Mouse (Mus musculus): ENCODE measurements around the gene H2al1b. TPM values are rescaled to one million over a fixed set of nuclear protein-coding genes. Genes with fewer than 3 reads are reported as not detected.

H2al1b gene
- polyA plus RNA-seq, 1 experiment from 2014 or later: not detected

Other genes with a start within 250 kb of the H2al1b start
- not detected in 2 replicates for gene H2al1a, start 3.2 kb upstream of the H2al1b start, polyA plus RNA-seq (2016; fragmentation: Nextera tagmentation; extraction: Ambion mirVana)
- not detected in 2 replicates for gene H2al1c, start 3.2 kb downstream of the H2al1b start, polyA plus RNA-seq (2016; fragmentation: Nextera tagmentation; extraction: Ambion mirVana)
- not detected in 2 replicates for gene H2al1d, start 6.4 kb downstream of the H2al1b start, polyA plus RNA-seq (2016; fragmentation: Nextera tagmentation; extraction: Ambion mirVana)
- gene H2al1e, start 9.5 kb downstream of the H2al1b start, polyA plus RNA-seq (2016; fragmentation: Nextera tagmentation; extraction: Ambion mirVana): not detected in 2 replicates
- not detected in 2 replicates for gene H2al1f, start 12.7 kb downstream of the H2al1b start, polyA plus RNA-seq (2016; fragmentation: Nextera tagmentation; extraction: Ambion mirVana)
- not detected in 2 replicates for gene H2al1g, start 15.8 kb downstream of the H2al1b start, polyA plus RNA-seq (2016; fragmentation: Nextera tagmentation; extraction: Ambion mirVana)
- not detected in 2 replicates for gene H2al1h, start 19.1 kb downstream of the H2al1b start, polyA plus RNA-seq (2016; fragmentation: Nextera tagmentation; extraction: Ambion mirVana)
- gene H2al1i, start 22.2 kb downstream of the H2al1b start, polyA plus RNA-seq (2016; fragmentation: Nextera tagmentation; extraction: Ambion mirVana): not detected in 2 replicates
- not detected in 2 replicates for gene H2al1j, start 25.4 kb downstream of the H2al1b start, polyA plus RNA-seq (2016; fragmentation: Nextera tagmentation; extraction: Ambion mirVana)